Mouse (Mus musculus) G1E (cell line): ENCODE measurements around the gene Qprt.
A peak's percentile ranks its signal among the peaks of the same experiment; 100 is the strongest.

Experiments used
- CTCF ChIP-seq: IDR thresholded peaks from 2 replicates; pipeline ENCODE4 v1.5.1; 2012; ENCODE audit warnings: low read depth, low read length, inconsistent platforms, mixed read lengths
- GATA1 ChIP-seq: IDR thresholded peaks from 2 replicates; pipeline ENCODE4 v1.6.1; 2012; ENCODE audit warnings: borderline replicate concordance, low read length, inconsistent platforms, mixed read lengths
- POLR2AphosphoS5 ChIP-seq: IDR thresholded peaks from 2 replicates; pipeline ENCODE4 v1.6.1; 2012; ENCODE audit warnings: low read depth, low read length, inconsistent platforms; ENCODE audit not compliant: insufficient replicate concordance
- TAL1 ChIP-seq: conservative IDR thresholded peaks from 2 replicates; pipeline ENCODE4 v1.6.1; 2012; ENCODE audit warnings: low read depth, low read length, inconsistent platforms, mixed read lengths

- peak; percentile 58; the same call in 1 of the 2 replicates for TF ChIP-seq CTCF
- TF ChIP-seq GATA1, result no peak
- TF ChIP-seq TAL1, result no peak
- TF ChIP-seq POLR2AphosphoS5, result no peak
These were observed 17.3 kb downstream of the Qprt start for GRCm38 (mm10) chr7:127104560-127105332.
